Mouse (Mus musculus) T-cell, adult 2 months (primary cell): ENCODE measurements around the gene Exo1.

Source experiments
- DNase-seq: peaks from one replicate; pipeline ENCODE4 v3.0.0; 2022; ENCODE audit warnings: low spot score

Exo1 gene

DNA sequence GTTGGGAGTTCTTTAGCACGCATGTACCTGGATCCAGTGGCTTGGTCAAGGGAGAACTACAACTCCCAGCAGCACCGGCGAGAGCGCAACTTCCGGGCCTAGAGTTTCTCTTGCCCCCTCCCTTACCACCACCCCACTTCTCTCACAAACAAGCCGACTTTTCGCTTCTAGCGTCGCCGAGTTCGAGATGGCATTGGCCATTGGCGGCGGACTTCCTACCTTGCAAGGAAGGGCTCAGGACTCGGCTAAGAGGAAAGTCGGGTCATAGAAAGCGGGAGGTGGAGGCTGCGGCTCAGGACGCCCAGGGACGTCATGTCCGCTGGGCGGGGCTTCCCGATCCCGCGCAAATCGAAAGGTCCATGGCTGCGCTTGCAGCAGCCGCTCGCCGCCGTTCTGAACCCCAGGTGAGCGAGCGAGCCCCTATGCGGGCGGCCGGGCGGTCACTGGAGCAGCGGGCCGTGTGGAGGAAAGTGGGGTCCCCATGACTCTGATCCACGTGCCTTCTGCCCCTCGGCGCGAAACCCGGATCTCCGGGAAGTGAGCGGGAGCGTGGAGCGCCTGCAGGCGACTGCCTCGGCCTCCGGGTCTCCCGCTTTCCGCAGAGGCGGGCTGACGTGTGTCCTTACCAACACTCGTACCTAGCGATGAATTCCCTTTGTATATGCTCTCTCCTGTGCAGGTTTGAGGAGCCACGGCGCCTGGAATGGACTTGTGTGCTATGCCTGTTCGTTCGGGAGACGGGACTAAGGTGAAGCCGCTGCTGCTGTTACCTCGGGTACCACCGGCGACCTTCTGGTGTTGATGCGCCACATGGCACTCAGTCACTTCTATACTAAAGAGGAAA, at the start of gene Exo1:
Exo1 (plus strand) TSS at position 129 of the 844 bp plus-strand sequence.
- peak; percentile 86 for DNase-seq

DNA sequence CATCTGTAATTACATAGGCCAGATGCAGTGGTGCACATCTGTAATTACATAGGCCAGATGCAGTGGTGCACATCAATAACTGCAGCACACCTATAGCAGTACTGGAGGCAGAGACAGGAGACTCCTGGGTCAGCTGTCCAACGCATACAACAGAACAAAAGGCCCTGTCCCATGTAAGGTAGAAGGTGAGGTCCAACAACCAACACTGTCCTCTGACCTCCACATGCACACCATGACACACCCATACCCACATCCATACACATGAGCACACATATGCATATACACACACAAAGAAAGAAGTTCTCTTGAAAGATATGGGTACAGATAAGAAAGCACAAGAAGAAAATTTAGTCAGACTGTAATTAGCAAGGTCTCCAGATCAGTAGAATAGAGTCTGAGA, 24.9 kb upstream of the Exo1 start:
- no peak for DNase-seq

DNA sequence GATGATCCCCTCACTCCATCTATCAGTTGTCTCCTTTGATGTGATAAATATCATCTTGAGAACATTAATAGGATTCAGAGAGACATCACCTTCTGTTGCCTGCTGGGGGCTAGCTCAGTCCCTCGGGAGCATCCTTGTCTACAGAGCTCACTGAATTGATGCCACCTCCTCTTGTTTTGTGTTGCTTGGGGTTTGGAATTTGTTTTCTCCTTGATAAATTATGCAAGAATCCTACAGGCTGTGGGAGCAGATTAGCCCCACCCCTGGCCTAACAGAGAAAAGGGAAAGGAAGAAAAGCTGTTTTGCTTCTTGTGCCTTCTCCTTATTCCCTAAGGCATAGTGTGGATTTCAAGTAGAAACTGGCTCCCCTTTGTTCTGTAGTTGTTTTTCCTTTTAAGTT, 13.3 kb upstream of the Exo1 start:
- no peak for DNase-seq

DNA sequence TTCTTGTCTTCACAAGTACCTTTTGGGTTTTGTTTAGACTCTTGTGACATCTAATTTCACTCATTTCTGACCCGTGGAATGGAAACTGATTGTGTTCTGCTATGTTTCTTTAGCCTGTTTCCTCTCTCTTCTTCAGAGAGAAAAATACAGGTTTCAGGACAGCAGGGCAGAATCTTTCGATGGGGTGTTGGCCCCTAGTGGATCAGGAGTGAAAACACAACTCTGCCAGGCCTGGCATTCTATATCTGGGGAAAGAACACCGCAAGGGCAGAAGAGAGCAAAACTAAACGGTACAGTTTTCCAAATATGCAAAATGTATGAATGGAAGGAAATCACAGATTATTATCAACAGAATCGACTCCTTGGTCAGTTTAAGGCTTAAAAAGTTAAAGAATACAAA, 12.8 kb upstream of the Exo1 start:
- DNase-seq = no peak

DNA sequence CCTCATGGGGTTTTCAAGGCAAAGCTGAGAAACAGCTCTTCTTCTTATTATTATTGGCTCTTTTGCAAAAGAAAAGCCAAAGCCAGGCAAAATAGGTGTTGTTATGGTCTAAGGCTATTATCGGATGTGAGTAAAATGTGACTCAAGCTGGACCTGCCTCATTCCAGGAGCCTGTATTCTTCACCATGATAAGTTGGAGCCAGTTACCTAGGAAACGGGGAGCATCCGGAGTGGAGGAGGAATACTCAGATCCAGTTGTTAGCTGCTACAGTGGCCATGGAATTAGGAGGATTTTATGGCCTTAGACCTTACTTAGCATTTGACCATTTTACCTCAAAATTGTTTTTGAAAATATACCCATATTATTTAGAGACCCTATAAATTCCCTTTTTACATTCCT, 9.7 kb upstream of the Exo1 start:
- DNase-seq = no peak

DNA sequence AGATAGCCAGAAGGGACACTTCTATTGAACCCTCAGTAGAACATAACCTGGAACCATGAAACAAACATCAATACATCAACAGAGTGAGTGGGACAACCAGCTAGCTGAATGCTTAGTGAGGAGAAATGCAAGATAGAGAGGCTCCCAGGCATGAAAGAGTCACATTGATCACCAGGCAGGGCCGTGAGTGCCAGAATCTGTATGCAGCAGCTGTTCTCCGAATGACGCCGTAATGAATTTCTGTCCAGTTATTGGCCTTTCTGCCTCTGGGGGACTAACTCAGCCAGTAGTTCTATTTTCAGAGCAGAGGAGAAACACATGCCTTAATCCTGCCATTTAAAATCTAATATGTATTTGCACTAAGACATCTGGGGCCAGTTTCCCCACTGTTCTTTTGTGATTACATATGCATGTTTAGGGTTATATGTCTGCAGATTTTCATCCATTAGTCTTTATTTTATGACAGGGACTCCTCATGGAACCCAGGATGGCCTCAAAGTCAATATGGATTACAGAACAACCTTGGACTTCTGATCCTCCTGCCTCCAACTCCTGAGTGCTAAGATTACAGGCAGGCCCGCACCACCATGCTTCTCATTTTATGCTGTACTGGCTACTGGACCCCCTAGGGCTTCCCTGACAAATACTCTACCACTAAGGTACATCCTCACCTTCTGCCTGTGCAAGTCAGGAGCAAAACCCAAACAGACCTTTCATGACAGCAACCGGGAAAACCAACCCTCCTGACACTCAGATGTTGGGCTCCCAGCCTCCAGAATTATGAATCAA, 8.2 kb upstream of the Exo1 start:
- DNase-seq = no peak

DNA sequence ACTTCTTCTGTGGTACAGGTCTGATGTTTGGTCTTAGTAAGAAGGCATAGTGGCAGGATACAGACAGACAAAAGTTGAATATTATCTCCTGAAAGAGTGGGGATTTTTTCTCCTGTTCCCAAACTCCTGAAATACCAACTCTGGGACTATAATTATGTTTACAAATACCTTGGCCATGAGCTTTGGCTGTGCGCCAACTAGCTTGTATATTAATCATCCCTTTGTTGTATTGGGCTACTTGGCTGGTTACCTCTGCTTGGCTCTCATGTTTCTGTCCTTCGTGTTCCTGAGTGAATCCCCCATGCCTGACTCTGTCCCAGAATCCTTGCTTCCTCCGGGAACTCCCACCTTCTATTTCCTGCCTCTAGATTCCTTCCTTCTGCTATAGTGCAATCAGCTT, 3.0 kb downstream of the Exo1 start:
- no peak for DNase-seq

DNA sequence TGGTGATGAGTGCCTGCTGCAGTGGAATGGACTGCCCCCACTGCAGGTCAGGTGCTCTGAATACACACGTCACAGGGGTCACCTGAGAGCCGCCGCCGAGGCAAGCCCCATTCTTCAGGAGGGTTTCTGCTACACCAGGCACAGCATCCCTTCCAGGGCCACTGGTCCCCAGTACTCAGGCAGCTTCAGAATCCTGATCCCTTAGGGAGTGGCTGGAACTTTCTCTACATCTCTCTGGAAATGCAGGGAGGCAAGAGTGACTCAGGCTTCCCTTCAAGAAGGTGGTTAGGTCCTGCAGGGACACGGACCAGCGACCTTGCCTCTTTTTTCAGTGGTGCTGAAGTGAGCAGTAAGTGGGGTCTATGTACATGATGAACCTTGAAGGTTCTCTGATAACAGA, 12.9 kb downstream of the Exo1 start:
- DNase-seq = no peak

DNA sequence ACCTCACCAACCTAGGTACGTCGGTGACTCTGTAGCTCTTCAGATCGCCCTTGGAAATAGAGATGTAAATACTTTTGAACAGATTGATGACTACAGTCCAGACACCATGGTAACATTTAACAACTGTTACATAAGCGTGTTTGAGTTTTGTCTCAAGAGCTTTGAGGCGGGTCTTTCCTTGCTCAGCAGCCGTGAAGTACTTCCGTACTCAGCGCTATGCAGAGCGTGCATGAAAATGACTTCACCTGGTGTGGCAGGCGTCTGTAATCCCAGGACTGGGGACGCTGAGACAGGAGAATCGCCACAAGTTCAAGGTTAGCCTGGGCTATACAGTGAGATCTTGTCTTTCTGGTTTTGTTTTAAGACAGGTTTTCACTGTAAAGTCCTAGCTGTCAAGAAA, 13.3 kb downstream of the Exo1 start:
- no peak for DNase-seq

DNA sequence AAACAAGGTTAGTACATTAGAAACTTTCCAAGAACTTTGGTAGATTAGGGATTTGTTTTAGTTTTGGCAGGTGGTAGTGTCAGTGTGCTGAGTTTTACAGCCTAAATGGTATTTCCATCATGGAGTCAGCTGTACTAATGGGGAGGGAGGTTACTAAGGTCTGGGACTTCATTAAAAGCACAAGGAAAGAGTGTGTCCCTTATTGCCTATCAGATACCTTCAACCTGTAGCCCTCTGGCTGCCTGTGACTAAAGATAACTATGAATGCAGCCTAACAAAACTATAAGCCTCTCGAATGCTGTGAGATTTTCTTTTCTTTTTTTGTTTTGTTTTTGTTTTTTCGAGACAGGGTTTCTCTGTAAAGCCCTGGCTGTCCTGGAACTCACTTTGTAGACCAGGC, 30.8 kb downstream of the Exo1 start:
- no peak for DNase-seq

DNA sequence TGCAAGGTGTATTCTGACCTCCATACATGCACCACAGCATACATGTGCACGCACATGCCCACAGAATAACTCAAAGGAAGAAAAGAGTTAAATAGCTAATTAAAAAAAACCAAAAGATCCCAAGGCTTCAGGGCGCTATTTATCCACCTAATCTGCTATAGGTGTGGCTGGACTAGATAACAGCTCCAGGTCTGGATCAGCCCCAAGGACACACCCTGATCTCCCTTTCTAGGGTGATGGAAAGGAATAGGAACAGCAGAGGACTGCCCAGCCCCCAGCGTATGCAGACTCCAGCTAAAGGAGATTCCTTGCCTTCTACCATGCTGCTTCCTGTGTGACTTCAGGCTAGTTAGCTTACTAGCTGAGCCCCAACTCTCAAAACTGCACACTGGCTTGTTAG, 31.7 kb downstream of the Exo1 start:
- no peak for DNase-seq

DNA sequence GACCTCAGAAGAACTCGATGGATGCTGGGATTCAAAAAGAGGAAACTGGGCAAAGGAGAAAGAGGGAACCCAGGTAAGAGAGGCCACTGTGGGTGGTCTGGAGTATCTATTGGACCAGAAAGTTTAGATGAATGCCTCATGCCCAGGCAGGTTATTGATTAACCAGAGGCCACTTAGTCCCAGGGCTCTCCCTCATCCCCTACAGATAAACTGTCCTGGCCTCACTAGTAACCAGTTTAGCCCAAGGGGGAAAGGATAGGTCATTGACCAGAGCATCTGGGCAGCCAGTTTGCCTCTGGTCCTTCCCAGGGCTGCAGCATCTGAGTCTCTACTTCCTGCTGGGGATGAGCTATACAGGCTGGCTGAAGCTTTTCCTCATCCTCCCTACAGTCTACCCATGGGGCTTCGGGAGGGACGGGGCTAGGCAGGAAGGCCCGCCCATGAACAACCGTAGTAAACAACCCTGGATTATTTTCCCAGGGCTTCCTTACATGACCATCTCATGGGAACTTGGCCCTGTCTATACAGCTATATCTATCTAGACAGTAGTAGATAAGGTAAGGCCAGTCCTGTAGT, 33.4 kb downstream of the Exo1 start:
- DNase-seq = no peak

DNA sequence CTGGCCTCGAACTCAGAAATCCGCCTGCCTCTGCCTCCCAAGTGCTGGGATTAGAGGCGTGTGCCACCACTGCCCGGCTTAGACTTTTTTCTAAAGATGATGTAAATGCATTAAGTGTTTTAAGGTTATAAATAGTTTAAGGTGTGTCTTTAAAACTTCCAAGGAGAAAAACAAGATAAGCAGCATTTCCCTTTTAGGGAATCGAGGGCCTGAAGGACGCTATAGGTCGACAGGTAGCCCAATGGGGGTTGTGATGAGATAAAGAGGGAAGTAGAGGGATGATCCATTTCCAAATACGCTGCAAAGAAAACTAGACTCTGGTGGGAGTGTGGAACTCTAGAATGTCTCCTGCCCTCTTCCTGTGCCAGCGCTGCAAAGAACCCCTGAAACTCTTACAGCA, 39.6 kb downstream of the Exo1 start, which contains the start of gene Gm38100:
Gm38100 (plus strand) TSS at position 301 of the 400 bp plus-strand sequence.
- DNase-seq = no peak

DNA sequence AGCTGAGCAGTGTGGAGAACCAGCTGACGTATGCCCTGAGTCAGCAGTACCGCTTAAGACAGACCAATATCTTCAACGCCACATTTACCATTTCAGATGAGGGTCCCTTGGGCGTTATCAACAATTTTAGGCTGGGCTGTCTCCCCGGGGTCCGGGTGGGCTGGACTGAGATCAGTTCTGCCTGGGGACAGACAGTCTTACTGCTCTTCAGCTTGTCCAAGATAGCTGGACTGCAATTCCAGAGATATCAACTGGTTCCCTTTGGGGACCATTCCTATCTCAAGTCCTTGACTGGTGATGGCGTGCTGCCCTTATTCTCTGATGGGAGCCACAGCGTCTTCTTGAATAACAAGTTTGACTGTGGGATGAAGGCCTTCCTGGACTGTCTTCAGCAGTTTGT, 40.7 kb downstream of the Exo1 start:
- DNase-seq = no peak

DNA sequence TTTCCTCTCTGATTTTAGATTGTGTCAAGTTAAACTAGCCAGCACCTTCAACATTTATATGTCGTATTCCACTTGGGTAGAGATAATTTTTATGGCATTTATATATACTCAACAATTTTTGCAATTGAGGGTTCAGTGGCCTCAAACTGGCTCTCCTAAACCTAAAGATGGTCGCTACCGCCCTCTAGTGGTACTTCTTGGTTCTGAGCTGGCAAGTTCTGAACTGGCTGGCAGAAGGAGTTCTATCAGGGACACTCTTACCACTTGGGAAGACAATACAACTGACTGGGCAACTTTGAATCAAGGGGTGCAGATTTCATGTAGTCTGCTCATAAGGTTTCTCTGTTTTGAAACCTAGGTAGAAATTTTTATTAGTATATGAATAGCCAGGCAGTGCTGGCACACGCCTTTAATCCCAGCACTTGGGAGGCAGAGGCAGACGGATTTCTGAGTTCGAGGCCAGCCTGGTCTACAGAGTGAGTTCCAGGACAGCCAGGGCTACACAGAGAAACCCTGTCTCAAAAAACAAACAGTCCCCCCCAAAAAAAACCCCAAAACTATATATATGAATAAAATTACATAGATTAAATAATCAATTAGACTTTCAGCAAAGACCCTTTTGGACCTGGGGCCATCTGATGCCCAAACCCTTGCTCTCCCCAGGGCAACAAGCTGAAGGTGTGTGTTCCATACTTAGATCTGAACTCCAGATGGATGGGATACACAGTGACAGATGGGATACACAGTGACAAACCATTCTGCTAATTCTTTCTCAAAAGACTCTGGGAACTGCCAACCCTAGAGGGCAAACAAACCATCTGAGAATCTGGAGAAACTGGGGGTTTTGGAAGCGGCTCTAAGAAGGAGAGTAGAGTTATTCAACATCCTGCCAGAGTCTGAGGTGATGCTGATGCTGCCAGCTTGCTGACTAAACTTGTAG, 43.7 kb downstream of the Exo1 start:
- DNase-seq = peak; percentile 34

DNA sequence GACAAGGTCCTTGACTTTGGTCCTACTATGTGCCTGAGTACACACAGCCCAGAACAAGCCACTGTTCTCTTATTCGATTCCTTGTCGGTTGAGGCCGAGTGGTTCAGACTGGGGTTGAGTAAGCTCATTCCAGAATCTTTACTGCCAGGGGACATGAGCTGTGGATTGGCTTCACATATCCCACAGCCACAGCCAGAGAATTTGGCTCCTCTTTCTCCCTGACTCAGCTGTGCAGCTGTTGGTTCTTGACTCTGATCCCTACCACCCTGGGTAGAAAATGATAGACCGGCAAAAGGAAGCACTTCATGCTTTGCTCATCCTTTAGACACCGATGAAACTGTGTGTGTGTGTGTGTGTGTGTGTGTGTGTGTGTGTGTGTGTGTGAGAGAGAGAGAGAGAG, 51.0 kb downstream of the Exo1 start:
- DNase-seq = no peak

DNA sequence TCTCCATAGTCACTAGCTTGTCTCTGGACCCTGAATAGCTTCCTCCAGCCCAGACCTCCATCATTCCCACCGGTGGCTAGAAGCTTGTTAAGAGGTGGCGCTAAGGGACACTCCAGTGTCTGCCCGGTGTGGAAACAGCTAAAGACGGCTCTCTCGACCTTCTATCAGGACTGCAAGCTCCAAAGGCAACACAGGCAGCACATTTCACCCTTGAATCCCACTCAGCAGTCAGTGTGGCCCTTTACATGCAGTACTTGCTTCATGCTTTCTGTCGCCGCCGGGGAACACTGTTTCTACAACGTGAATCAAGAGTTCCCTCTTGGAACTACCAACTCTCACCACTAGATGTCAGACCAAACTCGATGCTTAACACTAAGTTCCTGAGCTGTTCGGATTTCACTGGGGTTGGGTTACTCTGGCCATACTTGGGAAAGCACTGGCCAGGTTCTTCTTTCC, 55.9 kb downstream of the Exo1 start:
- DNase-seq = peak; percentile 5

DNA sequence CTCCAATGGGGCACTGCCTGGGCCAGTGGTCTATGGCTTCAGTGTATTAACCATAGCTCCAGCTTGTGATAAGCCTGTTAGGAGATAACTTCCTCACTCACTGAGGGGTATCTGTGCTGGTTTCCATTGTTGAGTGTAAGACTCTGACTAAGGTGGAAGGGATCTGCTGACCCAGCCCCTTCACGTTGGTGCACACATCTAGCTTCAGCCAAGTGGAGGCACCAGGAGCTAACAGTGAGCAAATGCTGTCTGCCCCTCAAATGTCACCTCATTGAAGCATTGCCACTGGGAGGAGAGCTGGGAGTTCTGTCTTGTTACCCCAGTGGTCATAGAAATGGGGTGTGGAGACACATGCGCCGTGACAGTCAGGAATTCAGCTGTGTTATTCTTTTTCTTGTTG, 58.4 kb downstream of the Exo1 start:
- no peak for DNase-seq

DNA sequence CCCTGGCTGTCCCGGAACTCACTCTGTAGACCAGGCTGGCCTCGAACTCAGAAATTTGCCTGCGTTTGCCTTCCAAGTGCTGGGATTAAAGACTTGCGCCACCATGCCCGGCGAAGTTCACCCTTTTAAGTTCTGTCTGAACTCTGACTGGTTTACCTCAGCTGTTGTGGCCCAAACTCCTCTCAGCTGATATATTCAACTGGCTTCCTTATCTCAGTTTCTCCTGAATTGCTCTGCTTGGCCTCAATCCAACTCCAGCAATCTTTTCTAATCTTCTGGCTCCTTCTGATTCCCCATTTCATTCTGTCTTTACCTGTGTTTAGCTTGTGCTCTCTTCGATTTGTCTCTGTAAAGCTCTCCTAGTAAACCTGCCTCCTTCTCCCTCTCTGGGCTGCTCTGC, 62.8 kb downstream of the Exo1 start:
- no peak for DNase-seq

DNA sequence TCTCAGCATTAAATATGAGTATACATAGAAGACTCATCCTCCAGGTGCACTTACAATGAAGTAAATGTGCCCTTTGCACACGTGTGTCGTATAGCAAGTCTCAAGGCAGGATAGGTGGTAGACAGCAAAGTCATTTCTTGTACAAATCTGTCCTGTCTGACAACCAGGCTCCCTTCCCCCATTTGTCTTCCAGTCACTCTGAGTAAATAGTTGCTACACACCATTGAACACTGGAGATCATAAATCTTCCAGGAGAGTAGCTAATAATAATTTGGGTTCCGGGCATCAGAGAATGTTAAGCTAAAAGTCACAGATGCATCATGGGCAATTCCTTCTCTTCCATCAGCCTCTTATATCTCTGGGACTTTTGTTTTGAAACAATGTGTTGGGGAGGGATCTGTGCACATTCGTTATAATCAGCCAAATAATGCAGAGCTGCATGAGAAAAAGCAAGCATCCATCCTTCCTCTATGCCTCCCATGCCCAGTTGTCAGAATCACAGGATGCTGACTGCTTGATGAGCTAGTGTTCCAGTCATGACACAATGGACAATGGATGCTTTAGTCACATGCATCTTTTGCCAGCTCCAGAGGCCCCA, 66.4 kb downstream of the Exo1 start:
- no peak for DNase-seq

DNA sequence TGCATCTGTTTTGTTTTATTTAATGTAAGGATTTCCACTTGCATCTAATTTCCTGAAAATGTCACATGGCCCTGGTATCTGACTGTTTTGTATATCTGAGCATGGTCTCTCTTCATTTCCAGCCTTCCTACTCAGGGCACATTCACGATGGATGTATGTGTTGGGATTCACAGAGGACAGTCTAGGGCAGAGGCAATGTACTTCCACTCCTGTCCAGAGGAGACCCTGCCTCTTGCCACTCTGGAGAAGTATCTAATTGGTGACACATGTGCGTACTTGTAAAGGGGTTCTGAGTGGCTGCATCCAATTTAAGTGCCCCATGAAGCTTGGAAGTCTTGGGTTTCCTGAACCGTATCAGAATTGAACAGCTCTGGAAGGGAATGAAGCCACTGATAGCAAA, 70.0 kb downstream of the Exo1 start:
- DNase-seq = no peak
